Mouse (Mus musculus): ENCODE data around the gene Cyp21a1.
"Not testable (repeated sequence)": the region's sequence is repeated elsewhere in the genome, so short reads cannot be mapped to it uniquely, and the experiment has no call there.

The Cyp21a1 gene

DNA sequence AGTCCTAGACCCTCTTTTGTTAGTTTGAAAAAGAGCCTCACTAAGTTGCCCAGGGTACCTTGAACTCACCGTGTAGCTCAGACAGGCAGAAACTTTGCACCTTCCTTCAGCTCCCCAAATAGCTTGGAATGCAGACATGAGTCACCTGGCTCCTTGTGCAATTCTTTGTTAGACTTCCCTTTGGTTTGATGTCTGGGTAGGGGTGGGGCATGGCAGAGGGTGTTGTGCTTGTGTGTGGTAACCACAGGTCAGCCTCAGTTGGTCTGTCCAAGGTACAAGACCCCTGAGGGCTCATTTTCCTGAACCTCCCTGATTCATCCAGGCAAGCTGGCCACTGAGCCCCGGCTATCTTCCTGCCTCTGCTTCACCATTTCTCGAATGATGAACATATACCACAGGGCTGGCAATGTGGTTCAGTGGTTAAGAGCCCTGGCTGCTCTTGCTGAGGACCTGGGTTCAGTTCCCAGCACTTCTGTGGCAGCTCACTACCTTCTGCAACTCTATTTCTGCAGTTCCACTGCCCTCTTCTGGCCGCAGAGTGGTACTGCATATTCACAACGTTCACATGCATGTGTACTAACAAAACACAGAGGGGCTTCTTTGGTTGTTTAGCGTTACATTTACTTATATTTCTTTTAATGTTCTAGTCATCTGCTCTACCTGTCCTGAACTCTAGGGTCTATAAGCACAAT, 656 bp upstream of the Cyp21a1 start:
- peak; percentile 24 for DNase-seq (ENCODE audit: low read depth)

DNA sequence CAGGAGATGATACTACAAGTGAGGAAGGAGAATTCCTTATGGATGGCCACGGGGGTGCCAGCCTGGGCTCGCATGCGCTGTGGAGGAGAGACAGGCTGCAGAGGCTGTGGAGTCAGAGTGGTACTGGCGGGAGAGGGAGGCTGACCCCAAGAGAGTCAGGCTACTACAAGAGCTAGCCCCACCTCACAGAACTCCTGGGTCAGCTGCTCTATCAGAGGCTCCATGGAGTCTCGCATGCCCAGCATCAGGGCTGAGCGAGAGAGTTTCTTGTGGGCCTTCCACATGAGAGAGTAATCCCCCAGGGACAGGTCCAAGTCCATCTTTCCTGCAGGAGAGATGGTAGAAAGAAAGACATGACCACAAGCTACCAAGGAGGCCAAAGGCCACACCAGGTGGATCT, 994 bp downstream of the Cyp21a1 start:
- not testable (repeated sequence) for DNase-seq (ENCODE audit: low read depth)

DNA sequence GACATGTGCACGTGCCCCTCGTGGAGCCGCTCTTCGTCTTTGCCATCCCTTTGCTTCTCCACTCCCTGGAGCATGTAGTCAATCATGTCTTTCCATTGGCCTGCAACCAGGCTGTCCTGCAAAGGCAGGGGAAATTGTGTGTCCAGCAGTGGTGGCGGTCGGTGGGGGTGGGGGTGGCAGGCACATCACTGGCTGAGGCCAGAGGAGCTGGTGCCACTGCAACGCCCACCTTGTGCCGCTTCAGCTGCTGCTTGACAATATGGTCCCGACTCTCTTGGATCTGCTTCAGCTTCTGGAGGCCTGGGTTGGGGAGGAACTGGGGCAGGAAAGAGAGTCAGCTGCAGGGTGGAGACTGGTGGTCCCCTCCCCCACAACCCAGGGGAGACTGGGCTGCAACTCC, 1.6 kb downstream of the Cyp21a1 start:
- not testable (repeated sequence) for DNase-seq (ENCODE audit: low read depth)

DNA sequence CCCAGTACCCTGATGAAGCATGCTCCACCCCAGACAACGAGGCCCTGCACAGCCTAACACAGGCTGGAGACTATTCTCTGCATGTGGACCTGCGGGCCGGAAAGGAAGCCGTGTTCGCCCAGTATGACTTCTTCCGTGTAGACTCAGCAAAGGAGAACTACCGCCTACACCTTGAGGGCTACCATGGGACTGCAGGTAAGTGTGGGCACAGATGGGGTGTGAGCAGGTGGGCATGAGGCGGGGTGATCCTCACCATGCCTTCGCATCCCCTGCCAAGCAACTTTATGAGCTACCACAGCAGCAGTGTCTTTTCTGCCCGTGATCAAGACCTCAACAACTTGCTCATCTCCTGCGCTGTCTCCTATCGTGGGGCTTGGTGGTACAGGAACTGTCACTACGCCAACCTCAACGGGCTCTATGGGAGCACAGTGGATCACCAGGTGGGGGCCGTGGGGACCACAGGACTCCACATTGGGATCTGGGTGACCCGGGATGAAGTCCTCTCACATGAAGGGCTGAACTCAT, 3.5 kb downstream of the Cyp21a1 start:
- not testable (repeated sequence) for DNase-seq (ENCODE audit: low read depth)

DNA sequence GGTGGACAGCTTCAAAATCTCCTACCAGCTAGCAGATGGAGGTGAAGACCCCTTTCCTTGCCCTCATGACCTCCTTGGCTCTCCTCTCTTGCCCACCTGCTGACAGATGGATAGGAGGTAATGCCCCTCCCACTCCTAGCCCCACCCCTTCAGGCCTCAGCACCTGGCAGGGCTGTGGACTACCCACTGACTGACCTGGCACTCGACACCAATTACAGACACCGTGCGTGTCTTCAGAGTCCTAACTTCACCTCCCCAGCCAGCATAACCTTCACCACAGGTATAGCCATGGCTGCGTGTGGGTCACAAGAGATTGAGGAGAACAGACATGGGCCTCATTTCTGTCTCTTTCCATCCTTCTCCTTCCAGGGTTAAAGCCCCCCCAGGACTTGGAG, 4.8 kb downstream of the Cyp21a1 start:
- no peak for DNase-seq (ENCODE audit: low read depth)

DNA sequence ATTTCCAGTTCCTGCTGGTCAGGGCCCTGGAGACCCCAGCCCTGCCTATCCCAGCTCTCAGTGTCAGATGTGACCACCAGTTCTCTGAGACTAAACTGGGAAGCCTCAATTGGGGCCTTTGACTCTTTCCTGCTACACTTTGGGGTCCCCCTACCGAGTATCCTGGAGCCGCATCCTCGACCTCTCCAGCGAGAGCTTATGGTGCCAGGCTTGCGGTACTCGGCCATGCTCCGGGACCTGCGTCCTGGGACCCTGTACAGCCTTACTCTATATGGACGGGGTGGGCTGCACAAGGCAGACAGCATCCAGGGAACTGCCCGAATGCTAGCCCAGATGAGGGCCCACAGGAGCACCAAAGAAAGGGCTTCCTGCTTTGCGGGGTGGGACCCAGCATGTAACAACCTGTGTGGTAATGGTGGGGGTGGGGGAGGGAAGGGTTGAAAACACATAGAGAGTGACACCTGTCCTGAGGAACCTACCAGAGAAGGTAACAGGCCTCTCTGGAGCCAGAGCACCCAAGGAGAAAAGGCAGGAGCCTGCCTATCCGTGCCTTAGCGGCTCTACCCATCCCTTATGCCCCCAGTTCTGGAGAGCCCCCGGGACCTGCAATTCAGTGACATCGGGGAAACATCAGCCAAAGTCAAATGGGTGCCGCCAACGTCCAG, 5.4 kb downstream of the Cyp21a1 start:
- DNase-seq (ENCODE audit: low read depth), result no peak

DNA sequence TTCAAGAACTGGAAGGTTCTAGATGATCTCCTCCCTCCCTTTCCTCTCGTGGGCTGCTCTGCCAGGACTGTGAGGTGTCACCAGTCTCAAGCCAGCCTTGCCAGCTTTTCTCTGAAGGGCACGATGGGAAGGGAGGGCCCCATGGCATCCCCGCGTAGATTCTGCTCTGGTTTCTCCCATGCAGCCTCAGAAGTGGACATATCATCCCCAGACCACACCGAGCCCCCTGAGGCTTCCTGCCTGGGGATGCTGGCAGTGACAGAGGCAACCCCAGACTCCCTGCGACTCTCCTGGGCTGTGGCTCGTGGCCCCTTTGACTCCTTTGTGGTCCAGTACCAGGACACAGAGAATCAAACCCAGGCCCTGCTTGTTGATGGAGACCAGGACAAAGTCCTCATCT, 6.3 kb downstream of the Cyp21a1 start:
- DNase-seq (ENCODE audit: low read depth), result not testable (repeated sequence)

DNA sequence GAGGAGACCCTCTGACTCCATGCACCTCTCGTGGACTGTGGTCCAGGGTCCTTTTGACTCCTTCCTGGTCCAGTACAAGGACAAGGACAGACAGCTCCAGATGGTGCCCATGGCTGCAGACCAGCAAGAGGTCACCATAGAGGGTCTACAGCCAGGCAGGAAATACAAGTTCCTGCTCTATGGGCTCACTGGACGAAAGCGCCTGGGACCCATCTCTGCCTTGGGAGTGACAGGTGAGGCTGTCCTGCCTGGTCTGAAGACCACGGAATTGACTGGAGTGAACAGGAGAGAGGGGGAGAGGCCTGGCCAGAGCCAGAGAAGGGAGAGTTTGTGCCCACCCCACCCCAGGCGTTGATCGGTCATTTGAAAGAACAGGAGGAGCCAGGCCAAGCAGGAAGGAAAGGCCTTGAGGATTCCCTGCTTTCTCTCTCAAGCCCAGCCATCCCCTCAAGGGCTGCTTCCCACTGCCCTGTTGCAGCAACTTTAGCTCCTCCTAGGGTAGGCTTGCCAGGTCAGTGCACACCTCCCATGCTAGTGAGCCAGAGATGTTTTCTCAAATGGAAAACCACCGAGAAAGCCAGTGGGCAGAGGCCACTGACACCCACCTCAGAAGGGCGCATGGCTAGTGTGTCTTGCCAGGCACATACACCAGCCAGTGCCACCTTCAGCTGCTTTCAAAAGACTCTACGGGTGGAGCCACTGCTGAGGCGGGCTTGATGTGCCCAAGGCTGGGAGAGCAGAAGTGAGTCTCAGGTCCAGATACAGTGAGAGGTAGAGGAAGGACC, 7.0 kb downstream of the Cyp21a1 start:
- DNase-seq (ENCODE audit: low read depth), result not testable (repeated sequence)

DNA sequence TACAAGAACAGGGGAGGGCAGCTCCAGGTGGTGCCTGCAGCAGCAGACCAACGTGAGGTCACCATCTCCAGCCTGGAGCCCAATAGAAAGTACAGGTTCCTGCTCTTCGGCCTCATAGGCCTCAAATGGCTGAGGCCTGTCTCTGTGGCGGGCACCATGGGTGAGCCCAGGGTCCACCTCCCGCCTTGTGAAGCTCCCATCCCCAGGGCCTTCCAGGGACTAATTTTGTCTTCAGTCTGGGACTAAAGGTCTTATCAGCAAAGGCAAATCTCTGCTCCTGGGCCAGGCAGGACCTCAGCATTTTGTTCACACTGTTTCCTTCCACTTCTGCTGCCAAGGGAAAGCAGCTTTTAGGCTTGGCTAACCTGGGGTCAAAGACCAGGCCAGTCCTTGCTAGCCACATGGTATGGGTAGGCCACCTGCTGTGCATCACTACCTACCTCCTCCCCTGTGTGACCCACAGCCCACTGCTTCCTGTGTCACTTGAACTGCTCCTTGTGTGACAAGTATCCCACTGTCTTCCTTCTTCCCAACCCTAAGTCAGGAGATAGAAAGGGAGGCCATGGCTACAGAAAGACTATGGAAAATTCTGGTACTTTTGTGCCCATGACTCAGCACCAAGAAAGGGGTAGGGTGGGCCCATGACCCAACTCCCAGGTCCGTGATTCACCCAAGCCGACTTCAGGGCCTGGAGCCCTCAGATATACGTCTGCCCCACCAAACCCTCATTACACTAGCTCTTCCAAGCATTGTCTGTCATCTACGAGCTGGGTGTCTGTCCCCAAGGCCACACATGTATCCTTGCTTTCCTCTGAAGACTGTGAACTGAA, 7.8 kb downstream of the Cyp21a1 start:
- no peak for DNase-seq (ENCODE audit: low read depth)

DNA sequence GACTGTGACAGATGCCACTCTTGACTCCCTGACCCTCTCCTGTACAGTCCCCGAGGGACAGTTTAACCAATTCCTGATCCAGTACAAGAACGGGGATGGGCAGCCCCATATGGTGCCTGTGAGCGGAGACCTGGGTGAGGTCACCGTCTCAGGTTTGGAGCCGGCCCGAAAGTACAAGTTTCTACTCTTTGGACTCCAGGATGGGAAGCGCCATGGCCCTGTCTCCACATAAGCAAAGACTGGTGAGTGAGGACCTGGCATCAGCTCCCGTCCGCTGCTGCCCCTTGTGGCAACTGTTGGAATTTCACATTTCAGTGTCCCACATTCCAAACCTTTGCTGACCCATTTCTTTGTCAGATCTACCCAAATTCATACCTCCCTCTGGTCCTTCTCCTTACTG, 8.7 kb downstream of the Cyp21a1 start:
- peak; percentile 4 for DNase-seq (ENCODE audit: low read depth)

DNA sequence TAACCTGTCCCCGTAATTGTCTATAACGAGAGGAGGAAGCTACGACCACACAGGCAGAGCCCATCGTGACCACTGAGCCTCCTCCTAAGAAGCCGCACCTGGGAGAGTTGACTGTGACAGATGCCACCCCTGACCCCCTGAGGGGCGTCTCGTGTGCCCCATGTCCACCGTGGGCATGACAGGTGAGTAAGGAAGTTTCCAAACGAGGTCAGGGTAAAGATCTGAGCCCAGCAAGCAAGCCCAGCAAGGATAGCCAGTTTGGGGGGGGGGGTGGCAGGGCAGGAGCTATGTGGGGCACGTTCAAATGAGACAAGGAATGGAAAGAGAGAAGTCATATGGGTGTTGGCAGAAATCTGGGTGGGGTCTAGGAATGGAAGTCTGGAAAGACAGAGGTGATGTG, 9.3 kb downstream of the Cyp21a1 start:
- DNase-seq (ENCODE audit: low read depth), result no peak

DNA sequence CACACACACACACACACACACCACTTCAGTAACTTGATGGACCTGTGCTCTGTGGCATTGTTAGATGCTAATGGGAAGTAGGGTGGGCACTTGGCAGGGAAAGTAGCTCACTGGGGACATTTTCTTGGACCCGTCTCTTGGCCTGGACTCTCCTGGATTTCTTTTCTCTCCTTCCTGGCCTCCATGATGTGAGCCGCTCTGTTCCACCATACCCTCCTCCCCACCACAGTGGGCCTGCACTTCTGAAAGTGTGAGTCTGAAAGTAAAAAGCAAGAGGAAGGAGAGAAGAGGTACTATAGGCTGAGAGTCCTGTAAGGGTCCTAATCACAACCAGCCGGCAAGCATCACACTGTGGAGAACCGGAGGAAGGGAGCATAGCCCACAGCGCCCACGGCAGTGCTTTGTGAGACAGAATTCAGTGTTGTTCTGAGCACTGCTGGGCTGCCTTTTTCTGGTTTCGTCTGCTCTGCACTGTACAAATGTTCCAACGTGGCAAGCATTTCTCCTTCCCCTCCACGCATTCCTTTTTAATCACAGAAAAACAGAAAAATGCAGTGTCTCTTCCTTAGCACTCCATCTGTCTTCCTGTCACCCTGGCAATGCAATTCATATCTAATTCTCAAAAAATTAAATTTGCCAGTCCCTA, 26.6 kb downstream of the Cyp21a1 start:
- DNase-seq (ENCODE audit: low read depth), result no peak

DNA sequence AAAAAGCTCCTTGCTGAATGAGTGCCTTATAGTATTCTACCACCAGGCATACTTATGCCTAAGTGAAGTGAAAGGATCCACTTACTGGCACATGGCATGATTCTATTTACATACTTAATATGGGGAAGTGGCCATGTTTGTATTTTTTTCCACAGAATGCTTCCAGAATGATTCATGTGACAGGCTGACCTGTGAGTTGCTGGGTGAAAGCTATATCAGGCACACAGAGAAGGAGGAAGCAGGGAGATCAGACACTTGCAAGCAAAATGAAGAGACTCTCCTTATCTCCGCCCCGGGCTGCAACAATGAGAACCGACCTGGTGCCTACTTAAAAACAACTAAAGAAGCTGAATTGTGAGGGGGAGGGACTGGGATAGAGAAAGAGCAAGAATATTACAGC, 42.9 kb downstream of the Cyp21a1 start:
- DNase-seq (ENCODE audit: low read depth), result no peak
